Mouse (Mus musculus): ENCODE data around the gene Ccr4.

GRCm38 (mm10) chr9:114517924-114518497 is 13.3 kb upstream of the Ccr4 start:
- TF ChIP-seq CTCF (IDR thresholded peaks at IDR 0.05; ENCODE audit: borderline replicate concordance, control insufficient read depth, extremely low read depth, insufficient read depth, low read length, poor library complexity), result no peak
- TF ChIP-seq POLR2A (IDR thresholded peaks at IDR 0.05; ENCODE audit: control insufficient read depth, extremely low read depth, insufficient read depth, low read length, poor library complexity), result no peak
